Mouse (Mus musculus): ENCODE results near the gene Hnf1b. TPM values are rescaled to one million over a fixed set of nuclear protein-coding genes. Genes with fewer than 3 reads are reported as not detected.
A peak's percentile ranks its signal among the peaks of the same experiment; 100 is the strongest.

Gene Hnf1b
- total RNA-seq, 2 experiments from 2014 or later, result 0.21 TPM; not detected in 1

- peak; percentile 2 to 34 for DNase-seq
These were observed 2.8 kb downstream of the Hnf1b start for GRCm38 (mm10) chr11:83852501-83853211.

- DNase-seq, result peak in 1 of 2 experiments; percentile 25
These were observed 3.4 kb downstream of the Hnf1b start for GRCm38 (mm10) chr11:83853221-83853792.

- peak in 1 of 2 experiments; percentile 5 for DNase-seq
These were observed 4.2 kb downstream of the Hnf1b start for GRCm38 (mm10) chr11:83854091-83854490.

- no peak for DNase-seq
These were observed 4.8 kb downstream of the Hnf1b start for GRCm38 (mm10) chr11:83854707-83855106.

GRCm38 (mm10) chr11:83857256-83857655 lies 7.4 kb downstream of the Hnf1b start:
- DNase-seq, result no peak

- DNase-seq, result no peak
These were observed 15.4 kb downstream of the Hnf1b start for GRCm38 (mm10) chr11:83865286-83865685.

- no peak for DNase-seq
These were observed 17.7 kb downstream of the Hnf1b start for GRCm38 (mm10) chr11:83867571-83867970.

- no peak for DNase-seq
These were observed 19.3 kb downstream of the Hnf1b start for GRCm38 (mm10) chr11:83869147-83869546.

GRCm38 (mm10) chr11:83869686-83870085 lies 19.8 kb downstream of the Hnf1b start:
- DNase-seq, result no peak

- DNase-seq, result no peak
These were observed 22.1 kb downstream of the Hnf1b start for GRCm38 (mm10) chr11:83871780-83872554.

- DNase-seq, result no peak
These were observed 23.6 kb downstream of the Hnf1b start for GRCm38 (mm10) chr11:83873509-83873908.

- DNase-seq, result no peak
These were observed 26.8 kb downstream of the Hnf1b start for GRCm38 (mm10) chr11:83876630-83877029.

- peak; percentile 21 to 35 for DNase-seq
These were observed 27.9 kb downstream of the Hnf1b start for GRCm38 (mm10) chr11:83877765-83878164.

GRCm38 (mm10) chr11:83878417-83878952 lies 28.6 kb downstream of the Hnf1b start:
- no peak for DNase-seq

GRCm38 (mm10) chr11:83879130-83879529 lies 29.3 kb downstream of the Hnf1b start:
- no peak for DNase-seq

- DNase-seq, result no peak
These were observed 31.6 kb downstream of the Hnf1b start for GRCm38 (mm10) chr11:83881438-83881837.

- DNase-seq, result peak in 1 of 2 experiments; percentile 5
These were observed 32.7 kb downstream of the Hnf1b start for GRCm38 (mm10) chr11:83882552-83882951.

- DNase-seq, result no peak
These were observed 33.2 kb downstream of the Hnf1b start for GRCm38 (mm10) chr11:83883074-83883473.

GRCm38 (mm10) chr11:83883812-83884211 lies 33.9 kb downstream of the Hnf1b start:
- no peak for DNase-seq

GRCm38 (mm10) chr11:83885175-83885574 lies 35.3 kb downstream of the Hnf1b start:
- DNase-seq, result no peak

GRCm38 (mm10) chr11:83886746-83887145 lies 36.9 kb downstream of the Hnf1b start:
- DNase-seq, result no peak

- DNase-seq, result no peak
These were observed 41.5 kb downstream of the Hnf1b start for GRCm38 (mm10) chr11:83891366-83891765.

GRCm38 (mm10) chr11:83893325-83893724 lies 43.5 kb downstream of the Hnf1b start:
- no peak for DNase-seq

All from heart, adult 18-20 months (tissue).